Mouse (Mus musculus): ENCODE results near the gene Tacc3. TPM values are rescaled to one million over a fixed set of nuclear protein-coding genes. Genes with fewer than 3 reads are reported as not detected.

The Tacc3 gene
- total RNA-seq, 4 experiments from 2014 or later: 1.6 to 3.1 (median 2.1) TPM

- DNase-seq (ENCODE audit: low spot score): no peak
These were observed 2.6 kb upstream of the Tacc3 start for GRCm38 (mm10) chr5:33655251-33655840.

DNA sequence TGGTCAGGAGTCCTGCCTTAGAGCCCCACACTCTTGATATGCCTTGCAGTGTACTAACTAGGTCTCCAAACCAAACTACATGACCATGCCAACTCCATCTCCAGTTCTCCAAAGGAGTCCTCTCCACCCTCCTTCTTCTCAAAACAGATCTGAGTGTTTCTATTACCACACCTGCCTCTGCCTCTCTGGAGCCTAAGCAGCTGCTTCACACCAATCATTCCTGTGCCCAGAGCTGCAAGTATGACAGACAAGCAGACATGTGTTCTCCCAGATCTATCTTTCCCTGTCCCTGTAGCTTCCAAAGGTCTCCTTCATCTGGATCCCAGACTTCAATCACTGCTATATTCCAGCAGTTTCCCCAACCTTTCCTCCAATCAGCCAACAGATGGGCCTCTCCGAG is 1.2 kb upstream of the Tacc3 start:
- no peak for DNase-seq (ENCODE audit: low spot score)

DNA sequence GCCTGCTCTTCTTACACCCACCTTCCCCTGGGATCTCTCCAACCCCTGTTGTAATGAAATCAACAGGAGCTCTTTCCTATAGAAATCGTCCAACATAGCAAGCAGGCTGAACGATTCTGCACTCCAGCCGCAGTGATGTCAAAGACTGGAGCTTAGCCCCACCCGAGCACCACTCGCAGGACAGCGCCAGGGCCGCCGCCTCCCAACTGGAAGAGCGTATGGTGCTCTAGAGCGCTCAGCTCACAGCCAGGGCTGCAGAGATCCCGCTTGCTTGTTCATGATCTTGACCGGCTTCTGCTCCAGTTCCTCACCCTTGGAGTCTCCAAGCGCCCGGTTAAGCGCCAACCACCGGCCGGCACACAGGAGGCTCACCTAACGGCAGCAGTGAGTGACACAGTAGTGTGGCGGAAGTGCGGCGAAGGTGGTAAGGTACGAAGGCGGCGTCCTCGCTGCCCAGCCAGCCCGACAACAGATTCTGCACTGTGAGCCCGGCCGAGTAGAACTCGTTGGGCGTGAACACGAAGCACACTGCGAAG is 609 bp upstream of the Tacc3 start:
- DNase-seq (ENCODE audit: low spot score): no peak

DNA sequence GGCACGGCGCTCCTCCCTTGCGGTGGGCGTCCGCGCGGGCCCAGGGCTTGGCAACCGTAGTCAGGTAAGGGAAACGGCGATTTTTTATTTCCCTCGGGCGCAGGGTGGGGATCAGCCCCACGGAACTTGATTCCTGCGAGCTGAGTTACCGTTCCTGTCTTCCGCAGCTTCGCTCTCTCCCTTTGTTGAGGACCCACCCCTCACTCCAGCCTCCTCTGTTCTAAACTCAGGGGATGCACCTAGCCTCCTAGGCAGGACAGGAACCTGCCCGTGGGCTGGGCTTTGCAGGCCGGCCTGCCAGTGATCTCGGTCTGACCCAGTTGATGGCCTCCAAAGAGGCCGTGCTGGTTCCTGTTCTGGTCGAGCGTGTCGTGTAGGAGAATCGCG is 729 bp downstream of the Tacc3 start:
- DNase-seq (ENCODE audit: low spot score): no peak

DNA sequence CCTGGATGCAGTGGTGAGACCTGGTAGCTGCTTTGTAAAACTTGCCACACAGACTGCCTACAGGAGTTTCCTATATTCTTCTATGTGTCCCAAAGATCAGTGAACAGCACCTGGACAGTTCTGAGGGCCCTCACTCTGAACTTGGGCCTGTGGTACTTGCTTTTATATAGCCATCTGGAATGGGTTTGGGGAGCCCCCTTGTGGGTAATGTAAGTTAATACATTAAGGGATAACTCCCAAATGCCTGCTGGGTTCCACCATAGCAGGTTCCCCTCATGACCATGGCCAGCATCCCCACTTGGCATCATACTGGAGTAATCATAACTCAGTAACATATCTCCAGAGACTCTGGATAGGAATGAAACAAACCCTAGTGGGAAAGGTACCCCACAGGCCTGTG is 10.3 kb downstream of the Tacc3 start:
- no peak for DNase-seq (ENCODE audit: low spot score)

- DNase-seq (ENCODE audit: low spot score): no peak
These were observed 13.7 kb downstream of the Tacc3 start for GRCm38 (mm10) chr5:33671659-33672058.

DNA sequence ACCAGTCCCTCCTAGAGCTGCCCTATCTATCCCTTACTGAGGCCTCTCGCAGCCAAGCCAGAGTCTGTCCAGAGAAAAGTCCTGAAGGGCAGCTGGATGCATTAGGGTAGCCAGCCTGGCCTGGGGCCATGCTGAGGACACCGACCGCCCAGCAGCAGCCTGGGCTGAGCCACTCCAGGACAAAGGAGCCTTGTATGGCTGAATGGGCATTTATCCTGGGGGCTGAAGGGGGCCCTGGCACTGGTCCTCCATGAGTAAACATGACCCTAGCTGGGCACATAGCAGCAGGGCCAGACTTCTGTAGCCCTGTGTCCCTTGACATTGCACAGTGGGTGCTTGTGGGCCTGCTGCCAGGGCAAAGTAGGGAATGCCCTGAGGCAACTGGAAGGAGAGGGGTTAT is 16.5 kb downstream of the Tacc3 start:
- DNase-seq (ENCODE audit: low spot score): no peak

DNA sequence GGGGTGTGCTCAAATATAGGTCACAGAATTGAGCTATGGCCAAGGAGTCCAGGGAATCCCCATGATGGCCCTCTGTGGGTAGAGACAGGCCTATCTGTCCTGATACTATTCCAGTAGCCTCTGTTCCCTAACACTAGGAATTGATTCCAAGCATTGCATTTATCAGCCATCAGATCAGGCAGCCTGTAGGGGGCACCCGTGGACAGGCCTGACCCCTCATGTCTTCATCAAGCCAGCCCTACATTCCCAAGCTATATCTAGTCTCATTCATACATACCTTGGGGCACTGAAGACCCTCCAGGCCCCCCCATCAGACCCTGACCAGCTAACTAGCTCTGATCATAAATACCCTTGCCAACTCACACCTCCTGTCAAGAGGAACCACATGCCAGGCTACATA is 18.0 kb downstream of the Tacc3 start:
- no peak for DNase-seq (ENCODE audit: low spot score)

GRCm38 (mm10) chr5:33678244-33678643 is 20.3 kb downstream of the Tacc3 start:
- DNase-seq (ENCODE audit: low spot score): no peak

DNA sequence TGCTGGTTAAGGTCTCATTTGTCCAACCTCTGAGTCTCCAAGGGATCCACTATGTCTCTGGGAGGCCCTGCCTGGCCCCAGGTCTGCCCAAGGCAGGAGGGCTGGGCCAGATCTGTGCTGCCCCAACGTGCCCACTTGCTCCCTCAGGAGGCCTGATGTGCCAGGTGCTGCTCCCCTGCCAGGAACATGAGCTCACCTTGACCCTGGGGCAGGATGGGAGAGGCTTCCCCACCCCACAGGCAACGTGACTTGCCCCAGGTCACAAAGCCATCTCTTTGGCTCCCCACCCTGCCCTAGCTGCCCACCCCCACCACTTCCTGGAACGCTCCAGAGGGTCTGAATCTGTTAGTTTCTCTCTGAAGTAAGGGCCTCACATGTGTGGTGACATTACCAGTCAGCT is 23.1 kb downstream of the Tacc3 start:
- DNase-seq (ENCODE audit: low spot score): no peak

- DNase-seq (ENCODE audit: low spot score): no peak
These were observed 23.9 kb downstream of the Tacc3 start for GRCm38 (mm10) chr5:33681611-33682388.

GRCm38 (mm10) chr5:33682963-33683362 is 25.0 kb downstream of the Tacc3 start:
- no peak for DNase-seq (ENCODE audit: low spot score)

DNA sequence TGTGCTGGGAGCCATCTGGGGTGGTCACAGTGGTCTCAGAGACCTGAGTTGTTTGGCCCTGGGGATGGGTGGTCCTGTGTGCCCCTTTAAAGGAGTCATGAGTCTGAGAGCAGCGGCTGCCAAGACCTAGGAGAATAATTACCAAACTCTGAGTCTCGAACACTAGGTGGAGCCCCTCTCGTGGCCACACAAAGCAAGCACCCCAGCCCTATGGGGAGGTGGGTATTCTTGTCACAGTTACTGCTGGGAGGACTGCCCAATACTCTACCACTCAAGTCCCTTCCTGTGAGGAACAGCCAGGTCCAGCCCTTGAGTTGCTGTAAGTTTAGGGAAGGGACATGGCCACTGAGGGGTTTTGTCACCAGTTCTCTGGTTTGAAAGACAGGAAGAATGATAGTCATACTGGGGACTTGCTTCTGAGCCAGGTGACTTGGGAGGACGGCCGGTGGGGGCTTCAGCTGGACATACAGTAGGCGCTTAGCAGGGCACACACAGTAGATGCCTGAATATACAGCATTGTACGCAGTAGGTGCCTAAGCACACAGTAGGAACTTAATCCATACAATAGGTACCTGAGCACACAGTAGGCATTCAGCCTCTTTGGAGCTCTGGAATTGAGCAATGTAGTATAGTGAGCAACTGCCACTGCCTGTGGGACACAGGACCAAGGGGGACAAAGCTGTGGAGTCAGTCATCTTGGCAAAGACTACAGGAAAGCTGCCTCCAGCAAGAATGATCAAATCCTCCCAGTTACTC is 26.1 kb downstream of the Tacc3 start:
- DNase-seq (ENCODE audit: low spot score): peak; percentile 41

GRCm38 (mm10) chr5:33684932-33685331 is 27.0 kb downstream of the Tacc3 start:
- no peak for DNase-seq (ENCODE audit: low spot score)

DNA sequence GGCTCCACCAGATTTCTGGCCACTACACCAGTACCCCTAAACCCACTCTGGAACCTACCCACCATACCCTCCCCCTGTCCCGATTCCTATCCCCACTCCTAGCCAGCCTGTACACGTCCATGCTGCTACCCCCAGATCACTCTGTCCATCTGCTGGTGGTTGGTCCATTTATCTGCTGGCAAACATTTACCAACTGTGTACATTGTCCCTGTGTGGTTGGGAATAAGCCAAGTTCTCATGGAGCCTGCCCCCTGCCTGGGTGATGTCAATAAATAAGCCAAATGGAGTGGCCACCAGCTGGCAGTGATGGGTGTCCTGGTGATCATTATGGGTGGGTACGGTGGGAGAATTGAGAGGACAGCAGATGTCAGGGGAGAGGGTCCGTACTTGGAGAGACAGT is 29.2 kb downstream of the Tacc3 start:
- no peak for DNase-seq (ENCODE audit: low spot score)

GRCm38 (mm10) chr5:33688278-33689220 is 30.6 kb downstream of the Tacc3 start:
- no peak for DNase-seq (ENCODE audit: low spot score)

- DNase-seq (ENCODE audit: low spot score): peak; percentile 33
These were observed 31.4 kb downstream of the Tacc3 start for GRCm38 (mm10) chr5:33689221-33689844.

DNA sequence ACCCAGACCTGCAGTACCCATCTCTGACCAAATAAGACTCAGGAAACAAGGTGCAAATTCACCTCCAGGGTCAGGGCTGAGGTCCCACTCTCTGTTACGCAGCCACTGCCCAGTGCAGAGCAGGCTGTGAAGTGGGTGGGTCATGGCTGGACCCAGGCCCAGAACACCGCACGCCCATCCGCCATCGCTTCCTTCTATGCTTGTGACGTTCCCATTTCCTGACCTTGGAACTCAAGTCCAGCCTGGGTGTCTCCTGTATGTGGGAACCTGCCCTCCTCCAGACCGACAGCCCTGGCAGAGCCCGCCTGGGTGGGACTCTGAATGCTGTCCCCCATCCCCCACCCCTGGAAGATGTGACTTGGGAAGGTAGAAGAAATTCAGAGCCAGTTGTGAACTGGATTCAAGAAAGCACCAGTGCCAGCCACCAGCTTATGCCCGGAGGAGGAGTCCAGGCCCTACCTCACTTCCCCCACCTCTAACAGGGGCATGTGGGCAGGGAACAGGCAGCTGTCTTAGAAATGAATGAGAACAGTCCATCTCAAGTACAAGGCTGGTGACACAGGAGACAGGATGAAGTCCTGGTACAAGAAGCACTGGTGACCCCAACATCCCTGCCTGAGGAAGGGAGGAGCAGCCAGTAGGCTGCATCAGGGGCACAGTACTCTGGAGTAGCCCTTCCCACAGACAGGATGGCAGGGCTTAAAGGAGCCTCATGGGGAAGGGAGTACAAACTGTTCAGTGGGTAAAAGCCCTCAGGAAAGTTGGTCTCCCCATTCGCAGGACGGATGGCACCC is 32.1 kb downstream of the Tacc3 start:
- peak; percentile 79 for DNase-seq (ENCODE audit: low spot score)

DNA sequence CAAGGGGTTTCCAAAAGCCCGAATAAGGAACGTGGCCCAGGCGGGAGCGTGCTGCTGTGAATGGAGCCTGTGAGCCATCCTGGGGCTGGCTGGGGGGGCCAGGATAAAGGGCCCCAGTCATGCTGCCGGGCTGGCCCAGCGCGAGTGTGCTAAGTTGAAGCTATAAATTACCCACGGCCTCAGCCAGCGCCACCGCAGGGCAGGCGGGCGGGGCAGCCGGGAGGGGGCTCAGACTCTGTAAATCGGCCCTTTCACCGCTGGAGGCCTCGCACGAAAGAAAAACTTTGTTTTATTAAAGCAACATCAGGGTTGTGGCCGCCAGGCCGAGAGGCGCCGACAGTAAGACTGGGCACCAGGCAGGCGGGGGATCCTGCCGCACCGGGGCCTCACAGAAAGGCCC is 34.5 kb downstream of the Tacc3 start:
- DNase-seq (ENCODE audit: low spot score): no peak

DNA sequence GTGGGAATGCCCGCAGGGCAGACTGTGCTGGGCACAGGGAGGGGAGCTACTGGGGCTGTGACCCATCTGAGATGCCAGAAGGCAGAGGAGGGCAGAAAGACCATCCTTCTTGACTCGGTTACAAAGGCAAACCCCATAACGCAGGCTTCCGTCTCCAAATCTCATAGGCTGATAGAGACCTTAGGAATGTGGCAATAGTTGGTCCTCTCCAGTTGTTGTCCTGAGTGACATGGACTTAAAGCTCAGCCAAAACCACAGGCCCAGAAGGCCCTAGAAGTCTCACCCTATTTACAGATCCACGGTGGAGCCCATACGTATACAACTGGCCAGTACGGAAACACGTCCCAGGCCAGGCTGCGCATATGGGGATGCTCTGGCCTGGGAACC is 36.5 kb downstream of the Tacc3 start:
- DNase-seq (ENCODE audit: low spot score): no peak
